ENCODE assay signal across 21 mouse cellular contexts in genomic region chr3:84980158-84980557, GRCm38 (mm10).
DNase-seq lines count a peak whose midpoint lies in the region; ATAC-seq and TF ChIP-seq lines count a peak whose summit lies in the region.
"Had no signal": no experiment of that assay in that cellular context is flagged by ENCODE, and none has a peak within 500 bp of the region (broad histone marks: within the 10 kb centered on the region; RNA-seq: fewer than 3 reads in every experiment).

No protein-coding gene starts in this region.

- no peak overlapping the region for H3K4me3 ChIP-seq in layer of hippocampus, adult 2 months
- no peak overlapping the region for H3K4me3 ChIP-seq in midbrain, embryonic 10.5 days
- no peak overlapping the region for H3K4me3 ChIP-seq in midbrain, embryonic 15.5 days
- no peak overlapping the region for H3K4me3 ChIP-seq in cortical plate, adult 2 months (ENCODE audit: insufficient read depth, low read length)
- H3K4me3 ChIP-seq: embryonic facial prominence, embryonic 10.5 days; embryonic facial prominence, embryonic 12.5 days; forebrain, embryonic 13.5 days had no signal

- peak; percentile 57 for TF ChIP-seq POLR2A in cortical plate, adult 2 months (IDR thresholded peaks at IDR 0.05; ENCODE audit: extremely low read depth, insufficient read depth, low read length)

- no peak for DNase-seq in frontal cortex, postnatal 36 days (ENCODE audit: low spot score in 2 of 2)
- no peak for DNase-seq in layer of hippocampus, adult 2 months (ENCODE audit: low spot score in 2 of 2)
- no peak for DNase-seq in layer of hippocampus, adult 18-20 months (ENCODE audit: low spot score in 2 of 2)
- peak; percentile 5 for DNase-seq in midbrain, embryonic 10.5 days (ENCODE audit: low spot score)
- no peak for DNase-seq in urinary bladder, postnatal 14 days (ENCODE audit: low spot score)
- DNase-seq: adrenal gland, adult 2 months; adrenal gland, postnatal 10 days; adrenal gland, postnatal 25 days; cerebellum, adult 11 months; cerebellum, adult 18-20 months; cerebellum, adult 8-10 months; cerebellum, adult 9-11 months; cerebellum, postnatal 14 days; cerebellum, postnatal 36 days had no signal

- H3K9me3 ChIP-seq in midbrain, embryonic 10.5 days (replicated peaks), result no peaks in the 10 kb centered on the region
- H3K9me3 ChIP-seq in midbrain, embryonic 15.5 days, result no peaks in the 10 kb centered on the region
- H3K9me3 ChIP-seq: embryonic facial prominence, embryonic 10.5 days; embryonic facial prominence, embryonic 12.5 days; forebrain, embryonic 13.5 days had no signal

- TF ChIP-seq CTCF in layer of hippocampus, adult 2 months (conservative IDR thresholded peaks at IDR 0.05), result no peak
- no peak for TF ChIP-seq CTCF in cortical plate, adult 2 months (IDR thresholded peaks at IDR 0.05; ENCODE audit: extremely low read depth, insufficient read depth, low read length)

- peak overlapping the region; percentile 32 for H3K27ac ChIP-seq in layer of hippocampus, adult 2 months
- H3K27ac ChIP-seq in midbrain, embryonic 10.5 days (replicated peaks), result no peak overlapping the region
- no peak overlapping the region for H3K27ac ChIP-seq in midbrain, embryonic 15.5 days
- no peak overlapping the region for H3K27ac ChIP-seq in cortical plate, adult 2 months (ENCODE audit: insufficient read depth, low read length)
- H3K27ac ChIP-seq: embryonic facial prominence, embryonic 10.5 days; embryonic facial prominence, embryonic 12.5 days; forebrain, embryonic 13.5 days had no signal

- peaks cover 19% of the 10 kb centered on the region for H3K4me1 ChIP-seq in midbrain, embryonic 10.5 days
- no peaks in the 10 kb centered on the region for H3K4me1 ChIP-seq in midbrain, embryonic 15.5 days
- H3K4me1 ChIP-seq in cortical plate, adult 2 months (ENCODE audit: control insufficient read depth, insufficient read depth, low read length), result peaks cover 2% of the 10 kb centered on the region; the same call in 1 of the 2 replicates
- H3K4me1 ChIP-seq: embryonic facial prominence, embryonic 10.5 days; embryonic facial prominence, embryonic 12.5 days; forebrain, embryonic 13.5 days had no signal

- H3K9ac ChIP-seq in midbrain, embryonic 15.5 days, result no peak overlapping the region
- H3K9ac ChIP-seq: embryonic facial prominence, embryonic 12.5 days; forebrain, embryonic 13.5 days had no signal

- no peaks in the 10 kb centered on the region for H3K27me3 ChIP-seq in midbrain, embryonic 10.5 days (ENCODE audit: low read depth, poor library complexity, severe bottlenecking)
- no peaks in the 10 kb centered on the region for H3K27me3 ChIP-seq in midbrain, embryonic 15.5 days (replicated peaks)
- H3K27me3 ChIP-seq: embryonic facial prominence, embryonic 12.5 days; forebrain, embryonic 13.5 days had no signal

- H3K36me3 ChIP-seq in midbrain, embryonic 10.5 days, result peaks cover 38% of the 10 kb centered on the region
- no peaks in the 10 kb centered on the region for H3K36me3 ChIP-seq in midbrain, embryonic 15.5 days (replicated peaks)

- ATAC-seq in frontal cortex, adult (ENCODE audit: low TSS enrichment), result peak; percentile 10; the same call in 1 of the 2 replicates
- no peak for ATAC-seq in midbrain, embryonic 15.5 days (replicated peaks)
- ATAC-seq: forebrain, embryonic 13.5 days; forebrain, embryonic 16.5 days had no signal

- 94% methylated on average over 2 of the region's 2 CpGs for WGBS in midbrain, embryonic 10.5 days
- over 99% methylated on average over 2 of the region's 2 CpGs for WGBS in midbrain, embryonic 15.5 days

- H3K4me2 ChIP-seq in midbrain, embryonic 15.5 days, result no peak overlapping the region
- H3K4me2 ChIP-seq: embryonic facial prominence, embryonic 12.5 days; forebrain, embryonic 13.5 days had no signal
